Mouse (Mus musculus) gastrocnemius, postnatal 4 days (tissue): ENCODE results near the gene Prr36. TPM values are rescaled to one million over a fixed set of nuclear protein-coding genes. Genes with fewer than 3 reads are reported as not detected.

Experiments
- total RNA-seq, 2 experiments: library from RNA; stranded (reverse); gene quantifications; 2 replicates each; pipeline ENCODE4 v1.2.3; 2021

Prr36 gene
- total RNA-seq, 2 experiments from 2014 or later, result 0.13 to 0.27 TPM

Other genes starting within 250 kb of the Prr36 start
- 1 to 10 TPM; 2.3 to 3.1 TPM for gene Cd209f, start 111.6 kb downstream of the Prr36 start, total RNA-seq
- gene Cd209g, start 83.4 kb downstream of the Prr36 start, total RNA-seq, result under 1 TPM in 1 of 2 experiments, not detected in 1; 0.13 TPM
- 10 to 100 TPM; 25.2 to 29.0 TPM for gene Evi5l, start 50.9 kb downstream of the Prr36 start, total RNA-seq
- under 1 TPM in 1 of 2 experiments, not detected in 1; 0.07 TPM for gene Lrrc8e, start 9.4 kb upstream of the Prr36 start, total RNA-seq
- gene Map2k7, start 21.3 kb upstream of the Prr36 start, total RNA-seq, result 10 to 100 TPM; 58.3 to 62.6 TPM
- under 1 TPM in 1 of 2 experiments, not detected in 1; 0.20 TPM for gene Gm49320, start 21.4 kb upstream of the Prr36 start, total RNA-seq
- 1 to 10 TPM; 5.2 to 9.7 TPM for gene Tgfbr3l, start 30.8 kb upstream of the Prr36 start, total RNA-seq
- gene Snapc2, start 35.6 kb upstream of the Prr36 start, total RNA-seq, result 10 to 100 TPM; 21.7 to 22.5 TPM
- gene Ctxn1, start 41.8 kb upstream of the Prr36 start, total RNA-seq, result 1 to 10 TPM; 7.5 to 8.0 TPM
- gene Timm44, start 58.5 kb upstream of the Prr36 start, total RNA-seq, result 10 to 100 TPM; 73.9 to 78.4 TPM
- 10 to 100 TPM in 1 of 2 experiments, 1 to 10 TPM in 1; 7.6 to 11.9 TPM for gene Ccl25, start 107.8 kb upstream of the Prr36 start, total RNA-seq
- gene Elavl1, start 108.0 kb upstream of the Prr36 start, total RNA-seq, result 10 to 100 TPM; 70.1 to 76.5 TPM